Mouse (Mus musculus) G1E (cell line): ENCODE results near the gene Dync2li1. TPM values are rescaled to one million over a fixed set of nuclear protein-coding genes. Genes with fewer than 3 reads are reported as not detected.

Experiments used
- ATAC-seq: 2 replicates; pipeline ENCODE4 v1.8.0; 2016; ENCODE audit warnings: mild to moderate bottlenecking; ENCODE audit not compliant: insufficient number of reproducible peaks, poor library complexity, low FRiP score, severe bottlenecking; ENCODE audit errors: extremely low read depth
- DNase-seq: peaks from one replicate; pipeline ENCODE4 v3.0.0; 2012; ENCODE audit warnings: low spot score
- H3K27me3 ChIP-seq: 2 replicates; pipeline ENCODE4 v1.6.1; 2012; ENCODE audit warnings: mild to moderate bottlenecking, low read length, inconsistent platforms; ENCODE audit not compliant: insufficient read depth
- H3K36me3 ChIP-seq: replicated peaks from 2 replicates; pipeline ENCODE3; 2012; ENCODE audit warnings: mild to moderate bottlenecking, inconsistent platforms
- H3K4me1 ChIP-seq: 2 replicates; pipeline ENCODE4 v1.6.1; 2012; ENCODE audit warnings: low read depth, low read length, inconsistent platforms, mixed read lengths; ENCODE audit not compliant: insufficient read depth
- H3K4me3 ChIP-seq: 2 replicates; pipeline ENCODE4 v1.5.1; 2012; ENCODE audit warnings: low read depth, mild to moderate bottlenecking, inconsistent platforms, low read length, moderate library complexity, mixed read lengths
- H3K9me3 ChIP-seq: replicated peaks from 2 replicates; pipeline ENCODE4 v1.6.1; 2012; ENCODE audit warnings: inconsistent platforms
- CTCF ChIP-seq: IDR thresholded peaks from 2 replicates; pipeline ENCODE4 v1.5.1; 2012; ENCODE audit warnings: low read depth, low read length, inconsistent platforms, mixed read lengths
- GATA1 ChIP-seq: IDR thresholded peaks from 2 replicates; pipeline ENCODE4 v1.6.1; 2012; ENCODE audit warnings: borderline replicate concordance, low read length, inconsistent platforms, mixed read lengths
- GATA2 ChIP-seq: IDR thresholded peaks from 2 replicates; pipeline ENCODE4 v1.6.1; 2012; ENCODE audit warnings: low read depth, low read length, inconsistent platforms, borderline replicate concordance
- POLR2AphosphoS5 ChIP-seq: IDR thresholded peaks from 2 replicates; pipeline ENCODE4 v1.6.1; 2012; ENCODE audit warnings: low read depth, low read length, inconsistent platforms; ENCODE audit not compliant: insufficient replicate concordance
- TAL1 ChIP-seq: conservative IDR thresholded peaks from 2 replicates; pipeline ENCODE4 v1.6.1; 2012; ENCODE audit warnings: low read depth, low read length, inconsistent platforms, mixed read lengths
- polyA plus RNA-seq: library from polyadenylated mRNA; stranded (reverse); fragments of >175 nt; gene quantifications from 2 replicates; pipeline ENCODE4 v1.2.3, GENCODE M21; 2012
- total RNA-seq, 2 experiments: library from RNA; stranded (forward) in 1 of 2; stranded (reverse) in 1 of 2; fragments of 200-1000 nt in 1 of 2; fragments of >200 nt in 1 of 2; fragmentation: Nextera tagmentation in 1 of 2; gene quantifications; 2 replicates each; pipeline ENCODE4 v1.2.3; 2014 to 2017

Gene Dync2li1
- total and polyA plus RNA-seq, 3 experiments: not detected

- DNase-seq (no peak), ATAC-seq (no peak)
- Histone ChIP-seq H3K36me3 (no peaks in the 10 kb centered on the region), H3K4me3 (no peak overlapping the region), H3K9me3 (no peaks in the 10 kb centered on the region), H3K27me3 (peaks cover 25% of the 10 kb centered on the region), H3K4me1 (no peaks in the 10 kb centered on the region)
- TF ChIP-seq GATA2 (no peak), TAL1 (no peak), POLR2AphosphoS5 (no peak), CTCF (no peak), GATA1 (no peak)
Measured at GRCm38 (mm10) chr17:84689316-84689715, 63.0 kb downstream of the Dync2li1 start.

GRCm38 (mm10) chr17:84690111-84690510 lies 63.8 kb downstream of the Dync2li1 start:
- TF ChIP-seq GATA2 (no peak), TAL1 (no peak), POLR2AphosphoS5 (no peak), GATA1 (no peak), CTCF (no peak)
- no peaks in the 10 kb centered on the region for H3K4me1 ChIP-seq
- DNase-seq: no peak
- no peaks in the 10 kb centered on the region for H3K9me3 ChIP-seq
- no peak for ATAC-seq
- H3K36me3 ChIP-seq: no peaks in the 10 kb centered on the region
- no peak overlapping the region for H3K4me3 ChIP-seq
- peaks cover 26% of the 10 kb centered on the region for H3K27me3 ChIP-seq

GRCm38 (mm10) chr17:84693741-84694140 lies 67.4 kb downstream of the Dync2li1 start:
- DNase-seq (no peak), ATAC-seq (no peak)
- H3K4me1 ChIP-seq: no peaks in the 10 kb centered on the region
- no peak for TF ChIP-seq TAL1
- TF ChIP-seq GATA2: no peak
- no peak for TF ChIP-seq POLR2AphosphoS5
- TF ChIP-seq CTCF: no peak
- no peak for TF ChIP-seq GATA1
- no peaks in the 10 kb centered on the region for H3K9me3 ChIP-seq
- H3K36me3 ChIP-seq: no peaks in the 10 kb centered on the region
- no peak overlapping the region for H3K4me3 ChIP-seq
- peaks cover 48% of the 10 kb centered on the region for H3K27me3 ChIP-seq

GRCm38 (mm10) chr17:84696537-84696936 lies 70.2 kb downstream of the Dync2li1 start:
- Histone ChIP-seq H3K9me3 (no peaks in the 10 kb centered on the region), H3K36me3 (no peaks in the 10 kb centered on the region), H3K4me1 (no peaks in the 10 kb centered on the region), H3K27me3 (peaks cover 37% of the 10 kb centered on the region), H3K4me3 (no peak overlapping the region)
- DNase-seq (no peak), ATAC-seq (no peak)
- no peak for TF ChIP-seq GATA2
- TF ChIP-seq CTCF: no peak
- TF ChIP-seq POLR2AphosphoS5: no peak
- no peak for TF ChIP-seq TAL1
- TF ChIP-seq GATA1: no peak

GRCm38 (mm10) chr17:84698727-84699126 lies 72.4 kb downstream of the Dync2li1 start:
- Histone ChIP-seq H3K4me1 (no peaks in the 10 kb centered on the region), H3K27me3 (peaks cover 30% of the 10 kb centered on the region), H3K36me3 (peaks cover 17% of the 10 kb centered on the region), H3K4me3 (no peak overlapping the region), H3K9me3 (no peaks in the 10 kb centered on the region)
- TF ChIP-seq GATA2 (no peak), POLR2AphosphoS5 (no peak), TAL1 (no peak), CTCF (peak; percentile 70), GATA1 (no peak)
- peak; percentile 68 for DNase-seq
- peak; percentile 34; the same call in 1 of the 2 replicates for ATAC-seq

Other genes with a start within 250 kb of the Dync2li1 start
- 47.7 and 55.2 TPM in 2 replicates for gene Thada, start 160.3 kb upstream of the Dync2li1 start, total RNA-seq (2014; fragmentation: Nextera tagmentation)
- gene Thada, start 160.3 kb upstream of the Dync2li1 start, total RNA-seq (2017): 28.1 and 28.9 TPM in 2 replicates
- 2.2 and 2.8 TPM in 2 replicates for gene Thada, start 160.3 kb upstream of the Dync2li1 start, polyA plus RNA-seq
- gene Plekhh2, start 114.6 kb upstream of the Dync2li1 start, total RNA-seq (2014; fragmentation: Nextera tagmentation): not detected in 2 replicates
- 0.06 and 0.49 TPM in 2 replicates for gene Plekhh2, start 114.6 kb upstream of the Dync2li1 start, total RNA-seq (2017)
- 0.01 TPM in 1 of 2 replicates, not detected in the other for gene Plekhh2, start 114.6 kb upstream of the Dync2li1 start, polyA plus RNA-seq
- gene Abcg8, start 49.8 kb downstream of the Dync2li1 start, total RNA-seq (2014; fragmentation: Nextera tagmentation): not detected in 2 replicates
- gene Abcg8, start 49.8 kb downstream of the Dync2li1 start, total RNA-seq (2017): 0.05 and 0.12 TPM in 2 replicates
- gene Abcg8, start 49.8 kb downstream of the Dync2li1 start, polyA plus RNA-seq: not detected in 2 replicates
- gene Abcg5, start 56.5 kb downstream of the Dync2li1 start, total RNA-seq (2014; fragmentation: Nextera tagmentation): not detected in 2 replicates
- gene Abcg5, start 56.5 kb downstream of the Dync2li1 start, total RNA-seq (2017): 0.16 TPM in 1 of 2 replicates, not detected in the other
- gene Abcg5, start 56.5 kb downstream of the Dync2li1 start, polyA plus RNA-seq: not detected in 2 replicates
- 111 and 136 TPM in 2 replicates for gene Lrpprc, start 164.3 kb downstream of the Dync2li1 start, total RNA-seq (2014; fragmentation: Nextera tagmentation)
- gene Lrpprc, start 164.3 kb downstream of the Dync2li1 start, total RNA-seq (2017): 116 and 121 TPM in 2 replicates
- 16.7 and 16.9 TPM in 2 replicates for gene Lrpprc, start 164.3 kb downstream of the Dync2li1 start, polyA plus RNA-seq